Mouse (Mus musculus) embryonic facial prominence, embryonic 15.5 days (tissue): ENCODE measurements around the gene Gm12184. TPM values are rescaled to one million over a fixed set of nuclear protein-coding genes. Genes with fewer than 3 reads are reported as not detected.
A peak's percentile ranks its signal among the peaks of the same experiment; 100 is the strongest.
"Not testable (repeated sequence)": the region's sequence is repeated elsewhere in the genome, so short reads cannot be mapped to it uniquely, and the experiment has no call there.

Experiments
- ATAC-seq: fragments of 200-750 bp; cut with Nextera tagmentation; 2 replicates; pipeline ENCODE4 v1.8.0; 2017; ENCODE audit warnings: low read depth, moderate TSS enrichment; ENCODE audit not compliant: insufficient number of reproducible peaks, low FRiP score, low TSS enrichment
- H3K27ac ChIP-seq: fragments of 300-500 bp; sonication (generic); replicated peaks from 2 replicates; pipeline ENCODE4 v1.5.1; 2015; ENCODE audit warnings: mild to moderate bottlenecking, inconsistent platforms
- H3K27me3 ChIP-seq: fragments of 300-500 bp; sonication (generic); 2 replicates; pipeline ENCODE4 v1.6.1; 2015; ENCODE audit warnings: inconsistent platforms
- H3K36me3 ChIP-seq: fragments of 300-500 bp; sonication (generic); 2 replicates; pipeline ENCODE4 v1.6.1; 2015; ENCODE audit warnings: mild to moderate bottlenecking, inconsistent platforms
- H3K4me1 ChIP-seq: fragments of 300-500 bp; sonication (generic); 2 replicates; pipeline ENCODE4 v1.6.1; 2015; ENCODE audit warnings: inconsistent platforms
- H3K4me2 ChIP-seq: fragments of 300-500 bp; sonication (generic); replicated peaks from 2 replicates; pipeline ENCODE4 v1.6.1; 2015; ENCODE audit warnings: mild to moderate bottlenecking, inconsistent platforms
- H3K4me3 ChIP-seq: fragments of 300-500 bp; sonication (generic); replicated peaks from 2 replicates; pipeline ENCODE4 v1.5.1; 2015; ENCODE audit warnings: mild to moderate bottlenecking, inconsistent platforms
- H3K9ac ChIP-seq: fragments of 300-500 bp; sonication (generic); 2 replicates; pipeline ENCODE4 v1.6.1; 2015; ENCODE audit warnings: inconsistent platforms
- H3K9me3 ChIP-seq: fragments of 300-500 bp; sonication (generic); replicated peaks from 2 replicates; pipeline ENCODE4 v1.6.1; 2016; ENCODE audit warnings: inconsistent platforms
- WGBS: fragments of 180-500 bp; shearing (Covaris S2); methylation state at CpG from one replicate; pipeline ENCODE4 v1.1.7; 2015; 5-methylcytosine and 5-hydroxymethylcytosine counted together
- polyA plus RNA-seq: library from polyadenylated mRNA; unstranded; fragments of >200 nt; fragmentation: Nextera tagmentation; extraction: Ambion mirVana; gene quantifications from 2 replicates; pipeline ENCODE4 v1.2.1, GENCODE M21; 2015

Gm12184 gene
- polyA plus RNA-seq = 2.3 and 4.9 TPM in 2 replicates

GRCm38 (mm10) chr11:48825979-48826751, at the start of gene Gm12184, which contains the start of gene Trim7:
Gm12184 (minus strand) TSS chr11:48826655.
Trim7 (plus strand) TSS chr11:48826140.
- H3K36me3 ChIP-seq, H3K9me3 ChIP-seq: not testable (repeated sequence)
- peaks cover 14% of the 10 kb centered on the region for H3K27me3 ChIP-seq
- H3K4me2 ChIP-seq = peak within 1 kb of the TSS; percentile 54
- WGBS = under 1% methylated on average over 57 of the region's 92 CpGs
- peak within 1 kb of the TSS; percentile 63 for H3K27ac ChIP-seq
- H3K4me1 ChIP-seq = peaks cover 11% of the 10 kb centered on the region; the same call in 1 of the 2 replicates
- peak within 1 kb of the TSS; percentile 15; the same call in 1 of the 2 replicates for H3K9ac ChIP-seq
- peak within 1 kb of the TSS; percentile 48 for H3K4me3 ChIP-seq
- peak; percentile 83 for ATAC-seq

GRCm38 (mm10) chr11:48875343-48875837, 48.9 kb upstream of the Gm12184 start:
- not testable (repeated sequence) for H3K9me3 ChIP-seq, H3K9ac ChIP-seq, H3K4me2 ChIP-seq, H3K36me3 ChIP-seq, H3K27me3 ChIP-seq, ATAC-seq, H3K4me1 ChIP-seq, H3K27ac ChIP-seq, H3K4me3 ChIP-seq
- 73% methylated on average over 1 of the region's 1 CpGs for WGBS

GRCm38 (mm10) chr11:48874465-48874864, 48.0 kb upstream of the Gm12184 start:
- Histone ChIP-seq H3K4me1 (peaks cover 11% of the 10 kb centered on the region; the same call in 1 of the 2 replicates), H3K36me3 (no peaks in the 10 kb centered on the region), H3K27me3 (no peaks in the 10 kb centered on the region), H3K9ac (no peak overlapping the region), H3K4me3 (no peak overlapping the region), H3K4me2 (no peak overlapping the region), H3K9me3 (no peaks in the 10 kb centered on the region), H3K27ac (no peak overlapping the region)
- WGBS = under 1% methylated on average over 4 of the region's 4 CpGs
- no peak for ATAC-seq

GRCm38 (mm10) chr11:48873591-48874290, 47.3 kb upstream of the Gm12184 start:
- Histone ChIP-seq H3K4me1 (peaks cover 11% of the 10 kb centered on the region; the same call in 1 of the 2 replicates), H3K9me3 (no peaks in the 10 kb centered on the region), H3K36me3 (no peaks in the 10 kb centered on the region), H3K4me3 (no peak overlapping the region), H3K9ac (no peak overlapping the region), H3K27me3 (no peaks in the 10 kb centered on the region), H3K27ac (no peak overlapping the region), H3K4me2 (no peak overlapping the region)
- ATAC-seq = no peak
- WGBS = 76% methylated on average over 10 of the region's 10 CpGs

GRCm38 (mm10) chr11:48872695-48873300, 46.3 kb upstream of the Gm12184 start:
- Histone ChIP-seq H3K9ac (no peak overlapping the region), H3K4me2 (no peak overlapping the region), H3K27me3 (no peaks in the 10 kb centered on the region), H3K4me3 (0 out of 2 replicates have a peak overlapping the region, but pooled peaks have one; percentile 51), H3K9me3 (no peaks in the 10 kb centered on the region), H3K4me1 (peaks cover 11% of the 10 kb centered on the region; the same call in 1 of the 2 replicates), H3K27ac (no peak overlapping the region), H3K36me3 (no peaks in the 10 kb centered on the region)
- no peak for ATAC-seq
- WGBS = 82% methylated on average over 7 of the region's 7 CpGs

GRCm38 (mm10) chr11:48871817-48872541, 45.5 kb upstream of the Gm12184 start:
- H3K4me2 ChIP-seq = peak overlapping the region; percentile 53
- H3K4me1 ChIP-seq = peaks cover 11% of the 10 kb centered on the region; the same call in 1 of the 2 replicates
- ATAC-seq = no peak
- no peaks in the 10 kb centered on the region for H3K36me3 ChIP-seq
- H3K27me3 ChIP-seq = no peaks in the 10 kb centered on the region
- WGBS = 5% methylated on average over 17 of the region's 17 CpGs
- H3K4me3 ChIP-seq = peak overlapping the region; percentile 51
- peak overlapping the region; percentile 16; the same call in 1 of the 2 replicates for H3K9ac ChIP-seq
- 0 out of 2 replicates have a peak overlapping the region, but pooled peaks have one; percentile 63 for H3K27ac ChIP-seq
- no peaks in the 10 kb centered on the region for H3K9me3 ChIP-seq

GRCm38 (mm10) chr11:48871201-48871772, 44.8 kb upstream of the Gm12184 start, which contains the start of gene Irgm1:
Irgm1 (minus strand) TSS chr11:48871683.
- Histone ChIP-seq H3K9me3 (no peaks in the 10 kb centered on the region), H3K9ac (peak within 1 kb of the TSS; percentile 16), H3K4me2 (peak within 1 kb of the TSS; percentile 53), H3K4me1 (peaks cover 11% of the 10 kb centered on the region; the same call in 1 of the 2 replicates), H3K27ac (peak within 1 kb of the TSS; percentile 63), H3K27me3 (no peaks in the 10 kb centered on the region), H3K36me3 (no peaks in the 10 kb centered on the region), H3K4me3 (peak within 1 kb of the TSS; percentile 51)
- under 1% methylated on average over 19 of the region's 19 CpGs for WGBS
- ATAC-seq = no peak

GRCm38 (mm10) chr11:48870781-48871180, 44.3 kb upstream of the Gm12184 start:
- H3K4me3 ChIP-seq = peak overlapping the region; percentile 51
- H3K4me2 ChIP-seq = peak overlapping the region; percentile 53
- 29% methylated on average over 7 of the region's 7 CpGs for WGBS
- H3K4me1 ChIP-seq = peaks cover 11% of the 10 kb centered on the region; the same call in 1 of the 2 replicates
- H3K9ac ChIP-seq = peak overlapping the region; percentile 16; the same call in 1 of the 2 replicates
- no peaks in the 10 kb centered on the region for H3K27me3 ChIP-seq
- no peaks in the 10 kb centered on the region for H3K9me3 ChIP-seq
- H3K27ac ChIP-seq = peak overlapping the region; percentile 63
- H3K36me3 ChIP-seq = no peaks in the 10 kb centered on the region
- ATAC-seq = peak; percentile 39; the same call in 1 of the 2 replicates

GRCm38 (mm10) chr11:48869380-48870110, 43.1 kb upstream of the Gm12184 start:
- Histone ChIP-seq H3K27ac (no peak overlapping the region), H3K4me3 (peak overlapping the region; percentile 51), H3K9me3 (no peaks in the 10 kb centered on the region), H3K4me1 (peaks cover 11% of the 10 kb centered on the region; the same call in 1 of the 2 replicates), H3K27me3 (no peaks in the 10 kb centered on the region), H3K4me2 (peak overlapping the region; percentile 53; the same call in 1 of the 2 replicates), H3K36me3 (no peaks in the 10 kb centered on the region), H3K9ac (no peak overlapping the region)
- WGBS = 64% methylated on average over 7 of the region's 7 CpGs
- ATAC-seq = no peak
